Mouse (Mus musculus): ENCODE results near the gene Kcnj6.

The Kcnj6 gene

DNA sequence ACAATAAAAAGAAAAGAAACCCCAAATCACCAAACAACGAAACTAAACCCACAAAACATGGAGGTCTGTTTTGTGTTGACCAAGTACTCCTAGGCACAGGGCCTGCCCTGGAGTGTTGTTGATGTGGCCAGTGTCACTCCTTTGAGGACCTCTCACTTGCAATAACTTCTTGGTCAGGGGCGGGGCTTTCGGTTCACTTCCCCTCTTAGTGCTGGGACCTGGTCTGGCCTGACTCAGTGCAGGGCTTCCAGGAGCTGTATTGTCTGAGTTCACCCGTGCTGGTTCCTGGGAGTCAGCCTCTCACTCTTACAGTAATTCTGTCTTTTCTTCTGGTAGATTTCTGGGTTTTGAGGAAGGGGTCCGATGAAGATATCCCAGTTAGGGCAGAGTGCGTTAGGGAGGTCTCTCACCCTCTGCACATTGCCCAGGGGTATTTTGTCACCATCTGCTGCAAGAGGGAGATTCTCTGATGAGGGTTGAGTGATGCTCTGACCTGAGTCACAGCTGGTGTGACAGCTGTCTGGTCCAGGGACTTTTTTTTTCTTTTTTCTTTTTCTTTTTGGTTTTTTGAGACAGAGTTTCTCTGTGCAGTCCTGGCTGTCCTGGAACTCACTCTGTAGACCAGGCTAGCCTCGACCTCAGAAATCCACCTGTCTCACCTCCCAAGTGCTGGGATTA is 276.9 kb downstream of the Kcnj6 start:
- in situ Hi-C loops (cut with MboI, MseI), result no loop called here

DNA sequence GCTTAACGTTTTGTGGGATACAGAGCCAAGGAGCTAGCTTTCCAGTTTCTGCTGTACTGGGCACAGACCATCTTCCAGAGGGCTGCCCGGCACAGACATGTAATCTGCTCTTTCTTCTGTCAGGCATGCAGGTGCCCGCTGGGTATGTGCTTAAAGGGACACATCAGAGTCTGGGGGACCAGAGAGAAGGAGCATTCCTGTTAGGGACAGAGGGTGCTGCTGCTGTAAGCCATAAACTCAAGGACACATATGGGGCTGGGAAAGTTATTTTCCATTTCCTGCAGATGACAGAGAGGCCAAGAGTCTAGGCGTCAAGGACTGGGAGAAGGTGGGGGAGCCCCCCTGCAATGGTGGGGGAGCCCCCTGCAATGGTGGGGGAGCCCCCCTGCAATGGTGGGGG is 278.0 kb downstream of the Kcnj6 start:
- in situ Hi-C loops (cut with MboI, MseI), result no loop called here

DNA sequence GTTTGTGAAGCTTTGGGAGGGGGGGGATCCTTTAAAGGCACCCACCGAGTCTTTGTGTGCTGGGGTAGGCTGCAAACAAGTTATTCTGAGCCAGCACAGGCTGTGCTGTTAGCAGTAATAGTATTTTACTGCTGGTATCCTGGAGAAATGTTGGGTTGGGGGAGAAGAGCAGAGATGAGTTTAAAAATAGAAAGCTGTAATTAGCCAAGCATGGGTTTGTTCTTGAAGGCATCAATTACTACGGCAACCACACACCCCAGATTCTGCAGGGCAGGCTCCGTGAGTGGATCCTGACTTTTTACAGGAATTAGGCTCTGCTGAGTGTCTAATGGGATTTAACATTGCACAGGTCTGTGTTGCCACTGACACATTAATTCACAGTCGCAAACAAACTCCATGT is 278.6 kb downstream of the Kcnj6 start:
- in situ Hi-C loops (cut with MboI, MseI), result no loop called here

DNA sequence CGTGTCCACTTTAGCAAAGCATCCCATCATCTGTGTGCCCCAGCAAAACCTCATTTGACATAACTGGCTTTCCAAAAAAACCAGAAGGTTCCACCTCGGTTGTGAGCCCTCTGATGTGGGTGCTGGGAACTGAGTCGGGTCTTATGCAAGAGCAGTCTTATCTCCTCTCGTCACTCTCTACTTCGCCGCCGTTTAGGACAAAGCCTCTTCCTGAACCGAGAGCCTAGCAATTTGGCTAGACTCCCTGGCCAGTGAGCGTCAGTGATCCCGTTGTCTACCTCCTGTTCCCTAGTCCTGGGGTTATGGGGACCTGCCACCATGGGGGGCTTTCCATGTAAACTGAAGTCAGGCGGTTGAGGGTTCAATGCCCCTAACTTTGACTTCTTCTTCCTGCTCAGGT is 280.4 kb downstream of the Kcnj6 start:
- in situ Hi-C loops (cut with MboI, MseI), result no loop called here

DNA sequence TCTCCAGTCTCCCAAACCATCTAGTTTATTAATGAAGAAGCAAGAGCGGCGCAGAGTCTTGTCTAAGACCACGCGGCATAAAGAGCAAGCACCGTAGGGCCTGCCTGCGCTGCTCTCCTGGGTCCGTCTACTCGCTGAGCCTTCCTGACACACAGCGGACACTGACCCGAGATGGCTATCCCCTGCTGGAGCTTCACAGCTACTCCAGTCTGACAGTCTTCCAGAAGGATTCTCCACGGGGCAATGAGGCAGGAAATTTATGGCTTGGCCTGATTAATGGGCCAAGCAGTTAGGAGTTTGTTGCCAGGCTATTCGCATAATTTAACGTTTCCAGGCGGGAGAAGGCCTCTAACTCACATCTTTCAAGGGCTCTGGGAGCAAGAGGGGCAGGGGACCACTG is 283.0 kb downstream of the Kcnj6 start:
- in situ Hi-C loops (cut with MboI, MseI), result no loop called here

DNA sequence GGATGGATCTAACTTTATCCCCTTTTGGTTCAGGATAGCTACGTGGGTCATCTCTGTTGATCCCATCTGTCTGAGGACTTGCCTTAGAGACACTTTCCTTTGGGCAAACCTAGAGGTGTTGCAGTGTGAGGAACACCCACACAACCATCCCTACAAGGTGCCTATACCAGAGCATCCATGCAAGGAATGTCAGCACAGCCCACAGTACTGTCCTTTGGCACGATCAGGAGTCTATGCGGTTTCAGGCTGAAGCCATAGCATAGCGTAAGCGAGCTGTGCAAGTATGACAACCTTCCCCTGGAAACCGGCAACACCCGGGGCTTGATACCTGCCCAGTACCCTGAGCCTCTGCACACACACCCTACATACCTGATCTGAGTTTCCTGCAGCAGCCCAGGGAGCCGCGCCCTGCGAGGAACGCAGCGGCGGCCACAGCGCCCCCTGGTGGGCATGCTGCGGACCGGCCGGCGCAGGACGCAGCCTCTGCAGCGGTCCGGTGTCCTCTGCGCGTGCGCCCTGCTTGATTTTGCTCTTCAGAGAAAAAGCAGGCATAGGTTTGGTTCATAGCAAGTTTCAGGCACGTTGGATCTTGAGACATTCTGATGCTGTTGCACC is 283.9 kb downstream of the Kcnj6 start:
- in situ Hi-C loops (cut with MboI, MseI), result no loop called here

DNA sequence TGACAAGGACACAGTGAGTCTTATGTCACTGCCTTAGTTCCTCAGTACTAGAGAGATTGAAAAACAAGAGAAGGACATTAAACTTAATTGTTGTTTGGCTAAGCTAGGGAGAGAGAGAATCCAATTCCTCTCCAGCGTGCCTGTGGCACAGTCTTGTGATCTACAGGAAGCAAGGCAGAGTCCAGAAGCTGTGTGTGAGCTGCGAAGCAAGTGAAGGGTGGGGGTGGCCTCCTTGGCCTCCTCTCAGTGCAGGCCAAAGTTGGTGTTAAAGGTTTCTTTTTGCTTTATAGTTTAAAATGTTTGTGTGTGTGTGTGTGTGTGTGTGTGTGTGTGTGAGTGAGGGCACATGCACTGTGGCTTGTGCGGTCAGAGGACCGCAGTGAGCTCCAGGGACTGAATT is 295.5 kb downstream of the Kcnj6 start:
- in situ Hi-C loops (cut with MboI, MseI), result no loop called here

DNA sequence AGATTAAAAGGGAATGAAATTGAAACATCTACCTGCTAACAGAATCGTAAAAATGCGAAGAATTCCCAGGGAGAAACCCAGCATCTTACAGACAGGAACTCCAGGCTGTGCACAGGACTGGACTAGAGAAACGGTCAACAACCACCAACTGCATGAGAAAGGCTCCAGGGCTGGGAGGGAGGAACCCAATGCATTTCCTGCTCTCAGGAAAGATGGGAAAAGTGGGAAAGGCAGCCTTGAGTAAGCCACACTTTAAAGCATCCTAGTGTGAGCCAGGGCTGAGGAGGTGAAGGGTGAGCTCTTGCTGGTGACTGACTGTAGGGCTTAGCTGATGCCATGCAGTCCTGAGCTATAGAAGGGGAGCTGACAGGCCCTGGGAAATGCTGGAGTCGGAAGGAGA is 296.4 kb downstream of the Kcnj6 start:
- in situ Hi-C loops (cut with MboI, MseI), result no loop called here
